Mouse (Mus musculus): ENCODE results near the gene Eaf2.

- TF ChIP-seq CTCF (IDR thresholded peaks at IDR 0.05; ENCODE audit: borderline replicate concordance, extremely low read depth, insufficient read depth, insufficient read length) (no peak), POLR2A (IDR thresholded peaks at IDR 0.05; ENCODE audit: borderline replicate concordance, extremely low read depth, insufficient read depth, insufficient read length, poor library complexity, severe bottlenecking) (peak; percentile 70; the same call in 1 of the 2 replicates)
Measured at GRCm38 (mm10) chr16:36828054-36828786, 46.6 kb downstream of the Eaf2 start, which contains the start of gene Iqcb1.

All from brain, embryonic 14.5 days (tissue).